Mouse (Mus musculus): Measurements from ENCODE around the gene Edf1. TPM values are rescaled to one million over a fixed set of nuclear protein-coding genes. Genes with fewer than 3 reads are reported as not detected.

The Edf1 gene
- 249 TPM for polyA plus RNA-seq (2017; shearing (Covaris generic))

DNA sequence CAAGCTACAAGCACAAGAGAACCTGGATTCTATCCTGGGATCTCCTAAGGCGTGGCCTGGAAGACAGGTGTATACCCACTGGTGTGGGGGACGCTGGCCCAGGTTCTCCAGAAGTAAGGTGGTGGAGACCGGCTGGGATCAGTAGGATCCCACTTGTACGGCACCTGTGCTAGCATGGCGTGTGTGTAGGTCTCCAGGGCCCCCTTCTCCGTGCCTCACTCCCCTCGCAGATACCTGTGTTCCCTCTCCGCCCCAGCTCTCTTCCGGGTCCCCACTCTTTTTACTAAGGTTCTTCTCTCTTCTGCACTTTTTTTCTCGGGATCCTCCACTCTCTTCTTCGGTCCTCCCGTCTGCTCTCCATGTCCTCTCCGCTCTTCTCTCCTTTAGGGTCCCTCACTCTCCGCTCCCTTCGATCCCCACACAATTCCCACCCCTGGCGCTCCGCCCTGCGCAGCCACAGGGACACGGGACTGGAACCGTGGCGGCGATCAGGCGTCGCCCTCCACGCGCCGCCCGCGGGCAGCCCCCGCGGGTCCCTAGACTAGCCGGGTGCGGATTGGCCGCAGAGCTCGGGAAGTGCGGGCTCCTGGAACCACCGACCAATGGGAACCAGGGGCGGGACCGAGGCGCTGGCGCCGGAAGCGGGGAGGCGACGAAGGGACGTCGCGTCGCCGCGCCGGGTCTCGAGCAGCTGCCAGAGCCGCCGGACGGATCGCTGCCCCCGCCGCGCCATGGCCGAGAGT, at the start of gene Edf1:
Gene Edf1 (plus strand): TSS at position 627 of the 743 bp plus-strand sequence.

GRCm38 (mm10) chr2:25546811-25547491, 10.7 kb upstream of the Edf1 start, which contains the start of gene Traf2:
Gene Traf2 (minus strand): TSS chr2:25546940.

GRCm38 (mm10) chr2:25574579-25575431, 17.2 kb downstream of the Edf1 start, which contains the start of the genes Mamdc4 and Phpt1:
Gene Mamdc4 (minus strand): TSS chr2:25574845.
Gene Phpt1 (minus strand): TSS chr2:25575224.

DNA sequence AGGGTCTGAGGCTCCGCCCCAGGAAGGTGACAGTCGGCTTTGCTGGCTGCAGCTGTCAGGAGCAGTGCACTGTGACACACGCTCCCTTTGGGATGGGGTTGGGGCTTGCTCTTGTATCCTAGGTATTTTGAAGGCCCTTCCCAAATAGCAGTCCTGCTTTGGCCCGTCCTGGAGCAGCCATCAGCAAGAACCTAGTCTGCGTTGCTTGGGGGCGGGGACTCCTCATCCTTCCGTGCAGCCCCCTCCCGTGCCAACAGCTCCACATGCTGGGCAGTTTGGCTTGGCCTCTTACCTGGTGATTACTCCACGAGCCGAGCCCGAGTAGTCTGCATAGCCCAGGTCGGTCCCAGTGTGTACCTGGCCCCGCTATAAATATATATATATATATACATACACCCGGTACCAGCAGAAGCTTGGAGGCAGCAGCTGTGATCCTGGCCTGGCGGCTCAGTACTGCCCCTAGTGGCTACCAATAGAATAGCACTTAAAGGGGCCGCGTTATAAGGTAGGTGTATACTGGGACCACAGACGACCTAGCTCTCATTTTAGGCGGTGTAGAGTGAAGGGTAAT, 23.7 kb downstream of the Edf1 start, which contains the start of gene Ajm1:
Gene Ajm1 (minus strand): TSS at position 464 of the 571 bp plus-strand sequence.

GRCm38 (mm10) chr2:25607761-25608622, 50.3 kb downstream of the Edf1 start, which contains the start of gene Rabl6:
Gene Rabl6 (minus strand): TSS chr2:25608521.

Other genes with a start within 250 kb of the Edf1 start
- gene Grin1, start 238.7 kb upstream of the Edf1 start, polyA plus RNA-seq (2017; shearing (Covaris generic)): 0.36 TPM
- gene Man1b1, start 225.5 kb upstream of the Edf1 start, polyA plus RNA-seq (2017; shearing (Covaris generic)): 26.1 TPM
- 23.7 TPM for gene Dpp7, start 201.5 kb upstream of the Edf1 start, polyA plus RNA-seq (2017; shearing (Covaris generic))
- 12.9 TPM for gene Uap1l1, start 192.2 kb upstream of the Edf1 start, polyA plus RNA-seq (2017; shearing (Covaris generic))
- gene Sapcd2, start 185.5 kb upstream of the Edf1 start, polyA plus RNA-seq (2017; shearing (Covaris generic)): 0.37 TPM
- not detected for gene Entpd2, start 162.0 kb upstream of the Edf1 start, polyA plus RNA-seq (2017; shearing (Covaris generic))
- 1.1 TPM for gene Npdc1, start 158.5 kb upstream of the Edf1 start, polyA plus RNA-seq (2017; shearing (Covaris generic))
- 6.8 TPM for gene Fut7, start 134.6 kb upstream of the Edf1 start, polyA plus RNA-seq (2017; shearing (Covaris generic))
- gene Abca2, start 129.1 kb upstream of the Edf1 start, polyA plus RNA-seq (2017; shearing (Covaris generic)): 19.7 TPM
- 5.3 TPM for gene Clic3, start 101.0 kb upstream of the Edf1 start, polyA plus RNA-seq (2017; shearing (Covaris generic))
- 117 TPM for gene Paxx, start 96.8 kb upstream of the Edf1 start, polyA plus RNA-seq (2017; shearing (Covaris generic))
- not detected for gene Ptgds, start 87.8 kb upstream of the Edf1 start, polyA plus RNA-seq (2017; shearing (Covaris generic))
- not detected for gene Lcn12, start 63.9 kb upstream of the Edf1 start, polyA plus RNA-seq (2017; shearing (Covaris generic))
- 125 TPM for gene Fbxw5, start 57.1 kb upstream of the Edf1 start, polyA plus RNA-seq (2017; shearing (Covaris generic))
- 10.0 TPM for gene C8g, start 56.1 kb upstream of the Edf1 start, polyA plus RNA-seq (2017; shearing (Covaris generic))
- gene Traf2, start 10.9 kb upstream of the Edf1 start, polyA plus RNA-seq (2017; shearing (Covaris generic)): 106 TPM
- gene Mamdc4, start 17.0 kb downstream of the Edf1 start, polyA plus RNA-seq (2017; shearing (Covaris generic)): 1.0 TPM
- gene Phpt1, start 17.4 kb downstream of the Edf1 start, polyA plus RNA-seq (2017; shearing (Covaris generic)): 88.8 TPM
- not detected for gene Ajm1, start 23.9 kb downstream of the Edf1 start, polyA plus RNA-seq (2017; shearing (Covaris generic))
- gene Rabl6, start 50.7 kb downstream of the Edf1 start, polyA plus RNA-seq (2017; shearing (Covaris generic)): 8.2 TPM
- gene Ccdc183, start 59.8 kb downstream of the Edf1 start, polyA plus RNA-seq (2017; shearing (Covaris generic)): not detected
- 2.1 TPM for gene Tmem141, start 64.2 kb downstream of the Edf1 start, polyA plus RNA-seq (2017; shearing (Covaris generic))
- gene Fcna, start 70.2 kb downstream of the Edf1 start, polyA plus RNA-seq (2017; shearing (Covaris generic)): 5.9 TPM
- not detected for gene Lcn8, start 95.3 kb downstream of the Edf1 start, polyA plus RNA-seq (2017; shearing (Covaris generic))
- not detected for gene Lcn5, start 100.1 kb downstream of the Edf1 start, polyA plus RNA-seq (2017; shearing (Covaris generic))
- 0.31 TPM for gene Lcn6, start 118.9 kb downstream of the Edf1 start, polyA plus RNA-seq (2017; shearing (Covaris generic))
- gene Lcn10, start 124.9 kb downstream of the Edf1 start, polyA plus RNA-seq (2017; shearing (Covaris generic)): 0.33 TPM
- 0.88 TPM for gene Obp2a, start 142.2 kb downstream of the Edf1 start, polyA plus RNA-seq (2017; shearing (Covaris generic))
- 119 TPM for gene Bmyc, start 148.9 kb downstream of the Edf1 start, polyA plus RNA-seq (2017; shearing (Covaris generic))
- not detected for gene Obp2b, start 179.2 kb downstream of the Edf1 start, polyA plus RNA-seq (2017; shearing (Covaris generic))
- not detected for gene Lcn3, start 207.7 kb downstream of the Edf1 start, polyA plus RNA-seq (2017; shearing (Covaris generic))
- not detected for gene Lcn11, start 219.2 kb downstream of the Edf1 start, polyA plus RNA-seq (2017; shearing (Covaris generic))
- gene Gm13539, start 224.4 kb downstream of the Edf1 start, polyA plus RNA-seq (2017; shearing (Covaris generic)): not detected

All from CD4-positive, CD25-positive, alpha-beta regulatory T cell, adult 9 weeks (primary cell).